ENCODE assay signal across 21 mouse cellular contexts in the genomic region with DNA sequence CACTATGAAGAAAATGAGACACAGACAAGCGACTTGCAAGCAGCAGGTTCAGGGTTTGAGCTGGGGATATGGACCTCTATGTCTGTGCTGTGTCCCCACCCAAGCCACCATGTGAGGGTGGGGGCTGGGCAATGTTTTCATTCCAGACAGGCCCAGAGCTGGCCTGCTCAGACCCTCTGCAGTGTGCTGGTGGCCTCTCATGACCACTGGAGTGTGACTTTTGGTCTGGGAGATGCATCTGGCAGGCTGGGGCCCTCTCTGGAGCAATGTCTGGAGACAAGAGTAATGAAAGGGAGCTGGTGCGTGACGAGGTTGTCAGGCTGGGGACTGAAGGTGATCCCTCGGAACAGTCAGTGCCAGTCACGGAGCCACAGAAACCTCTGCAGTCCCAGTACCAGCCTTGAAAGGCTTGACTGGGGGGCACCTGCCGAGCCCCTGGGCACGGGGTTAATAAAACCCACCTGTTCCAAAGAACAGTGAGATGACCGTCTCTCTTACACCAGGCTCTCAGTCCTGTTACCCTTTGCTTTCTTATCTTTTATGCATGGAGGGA.
A peak's percentile ranks its signal among the peaks of the same experiment; 100 is the strongest.
DNase-seq lines count a peak whose midpoint lies in the region; ATAC-seq and TF ChIP-seq lines count a peak whose summit lies in the region.
"Had no signal": no experiment of that assay in that cellular context is flagged by ENCODE, and none has a peak within 500 bp of the region (broad histone marks: within the 10 kb centered on the region; RNA-seq: fewer than 3 reads in every experiment).

No protein-coding gene starts in this region.

- no peaks in the 10 kb centered on the region for H3K4me1 ChIP-seq in heart, adult 2 months (ENCODE audit: control insufficient read depth, insufficient read depth, low read length)
- H3K4me1 ChIP-seq in kidney, embryonic 14.5 days (ENCODE audit: control insufficient read depth, insufficient read depth, low read length): peaks cover 9% of the 10 kb centered on the region; the same call in 1 of the 2 replicates
- H3K4me1 ChIP-seq: embryonic facial prominence, embryonic 12.5 days; heart, embryonic 15.5 days had no signal

- H3K27ac ChIP-seq in heart, adult 2 months: no peak overlapping the region
- H3K27ac ChIP-seq in kidney, embryonic 14.5 days (ENCODE audit: low read depth, low read length): no peak overlapping the region
- H3K27ac ChIP-seq: embryonic facial prominence, embryonic 12.5 days; forebrain, embryonic 15.5 days; heart, embryonic 15.5 days had no signal

- H3K4me2 ChIP-seq in kidney, embryonic 14.5 days (replicated peaks; ENCODE audit: low read depth, low read length): no peak overlapping the region
- H3K4me2 ChIP-seq: embryonic facial prominence, embryonic 12.5 days; forebrain, embryonic 15.5 days; heart, embryonic 11.5 days; heart, embryonic 15.5 days had no signal

- no peaks in the 10 kb centered on the region for H3K36me3 ChIP-seq in heart, adult 2 months (ENCODE audit: control insufficient read depth, insufficient read depth, low read length)
- no peaks in the 10 kb centered on the region for H3K36me3 ChIP-seq in kidney, embryonic 14.5 days (ENCODE audit: control insufficient read depth, insufficient read depth, low read length)
- H3K36me3 ChIP-seq: embryonic facial prominence, embryonic 12.5 days; forebrain, embryonic 15.5 days; heart, embryonic 15.5 days had no signal

- TF ChIP-seq EP300 in heart, adult 2 months (IDR thresholded peaks at IDR 0.05; ENCODE audit: insufficient read depth, low read depth, low read length): no peak

- WGBS in heart, adult 2 months: 62% methylated on average over 8 of the region's 8 CpGs
- 24% methylated on average over 8 of the region's 8 CpGs for WGBS in kidney, embryonic 14.5 days

- ATAC-seq in kidney, embryonic 14.5 days (ENCODE audit: low FRiP score, low TSS enrichment): peak; percentile 90
- ATAC-seq: activated CD4-positive, CD25-positive, alpha-beta regulatory T cell, adult 4 months; forebrain, embryonic 15.5 days; inflammation-experienced regulatory T-cells, adult 6 months; Patski had no signal

- H3K9me3 ChIP-seq in kidney, embryonic 14.5 days (ENCODE audit: control insufficient read depth, low read length): no peaks in the 10 kb centered on the region
- H3K9me3 ChIP-seq: embryonic facial prominence, embryonic 12.5 days; forebrain, embryonic 15.5 days; heart, embryonic 15.5 days had no signal

- intact Hi-C loops in heart, adult 2 months (cut with DNase I): no loop called here

- TF ChIP-seq POLR2A in heart, adult 2 months (IDR thresholded peaks at IDR 0.05; ENCODE audit: insufficient read depth, low read depth, low read length): no peak
- no peak for TF ChIP-seq POLR2A in brain, embryonic 14.5 days (IDR thresholded peaks at IDR 0.05; ENCODE audit: borderline replicate concordance, extremely low read depth, insufficient read depth, insufficient read length, poor library complexity, severe bottlenecking)

- peak; percentile 54 for DNase-seq in heart, adult 11 months
- DNase-seq in heart, adult 2 months: no peak
- no peak for DNase-seq in kidney, adult 11 months
- DNase-seq in kidney, postnatal 4 days: peak; percentile 14 to 35
- DNase-seq in kidney, adult 8-10 months: no peak
- peak; percentile 11 for DNase-seq in brain, embryonic 14.5 days (ENCODE audit: low read depth)
- DNase-seq in thymus, postnatal 4 days: no peak
- DNase-seq: adrenal gland, postnatal 14 days; cerebellum, adult 18-20 months; cerebellum, postnatal 10 days; gastrocnemius, postnatal 36 days; heart, adult 18-20 months; heart, postnatal 14 days had no signal

- H3K79me2 ChIP-seq in heart, adult 2 months (replicated peaks; ENCODE audit: control insufficient read depth, insufficient read depth, low read length): no peaks in the 10 kb centered on the region

- TF ChIP-seq CTCF in heart, adult 2 months (IDR thresholded peaks at IDR 0.05): no peak
- no peak for TF ChIP-seq CTCF in brain, embryonic 14.5 days (IDR thresholded peaks at IDR 0.05; ENCODE audit: borderline replicate concordance, extremely low read depth, insufficient read depth, insufficient read length)

- H3K9ac ChIP-seq in heart, adult 2 months (ENCODE audit: low read depth, low read length): no peak overlapping the region
- no peak overlapping the region for H3K9ac ChIP-seq in kidney, embryonic 14.5 days (ENCODE audit: low read depth, low read length)
- H3K9ac ChIP-seq: embryonic facial prominence, embryonic 12.5 days; forebrain, embryonic 15.5 days; heart, embryonic 15.5 days had no signal

- no peak overlapping the region for H3K4me3 ChIP-seq in heart, adult 2 months
- H3K4me3 ChIP-seq in kidney, embryonic 14.5 days (ENCODE audit: low read length): no peak overlapping the region
- H3K4me3 ChIP-seq: embryonic facial prominence, embryonic 12.5 days; forebrain, embryonic 15.5 days; heart, embryonic 15.5 days had no signal

- no peaks in the 10 kb centered on the region for H3K27me3 ChIP-seq in heart, adult 2 months (ENCODE audit: control insufficient read depth, insufficient read depth, low read length)
- no peaks in the 10 kb centered on the region for H3K27me3 ChIP-seq in kidney, embryonic 14.5 days (ENCODE audit: control insufficient read depth, insufficient read depth, low read length)
- H3K27me3 ChIP-seq: embryonic facial prominence, embryonic 12.5 days; forebrain, embryonic 15.5 days; heart, embryonic 15.5 days had no signal

Comparison
In these comparisons a context has a peak if more than half of its experiments do, and no peak if none do; other contexts are left out.
1. DNase-seq: peak in heart, adult 11 months (single experiment), kidney, postnatal 4 days (2 of 2) and brain, embryonic 14.5 days (single experiment); none in heart, adult 2 months (0 of 2), kidney, adult 11 months (single experiment), kidney, adult 8-10 months (0 of 2) and thymus, postnatal 4 days (single experiment).